Mouse (Mus musculus) MEL (cell line): ENCODE measurements around the gene Usp18. TPM values are rescaled to one million over a fixed set of nuclear protein-coding genes. Genes with fewer than 3 reads are reported as not detected.

Experiments
- DNase-seq: peaks from one replicate; pipeline ENCODE4 v3.0.0; 2011; ENCODE audit warnings: low read depth, low spot score
- H3K27ac ChIP-seq: 2 replicates; pipeline ENCODE4 v1.5.1; 2012; ENCODE audit warnings: low read depth, mild to moderate bottlenecking, control low read depth, low read length, moderate library complexity; ENCODE audit not compliant: control insufficient read depth
- H3K27me3 ChIP-seq, 2 experiments: fragments of 150-350 bp in 1 of 2; sonication (generic) in 1 of 2; 2 replicates each; pipeline ENCODE4 v1.6.1; 2012; ENCODE audit warnings: low read length in 2 of 2, mild to moderate bottlenecking in 2 of 2, improper control_type of control experiment in 1 of 2, moderate library complexity in 1 of 2; ENCODE audit not compliant: insufficient read depth in 2 of 2, control insufficient read depth in 1 of 2
- H3K36me3 ChIP-seq, 2 experiments: 2 replicates each; pipeline ENCODE4 v1.6.1; 2012 to 2014; ENCODE audit warnings: low read length in 2 of 2, improper control_type of control experiment in 1 of 2, inconsistent platforms in 1 of 2, mild to moderate bottlenecking in 1 of 2; ENCODE audit not compliant: insufficient read depth in 2 of 2, control insufficient read depth in 1 of 2
- H3K4me1 ChIP-seq, 2 experiments: fragments of 150-350 bp in 1 of 2; sonication (generic) in 1 of 2; 2 replicates each; pipeline ENCODE4 v1.6.1; 2012; ENCODE audit warnings: low read length in 2 of 2, improper control_type of control experiment in 1 of 2, mild to moderate bottlenecking in 1 of 2; ENCODE audit not compliant: insufficient read depth in 2 of 2, control insufficient read depth in 1 of 2
- H3K4me3 ChIP-seq, 2 experiments: fragments of 150-350 bp in 1 of 2; sonication (generic) in 1 of 2; 2 replicates each; pipeline ENCODE4 v1.5.1; 2012; ENCODE audit warnings: low read depth in 2 of 2, low read length in 2 of 2, mild to moderate bottlenecking in 2 of 2, moderate library complexity in 2 of 2, control low read depth in 1 of 2, improper control_type of control experiment in 1 of 2; ENCODE audit not compliant: control insufficient read depth in 1 of 2, insufficient read depth in 1 of 2
- H3K79me2 ChIP-seq: 2 replicates; pipeline ENCODE4 v1.6.1; 2012; ENCODE audit warnings: mild to moderate bottlenecking, low read length, moderate library complexity; ENCODE audit not compliant: control insufficient read depth, poor library complexity, insufficient read depth
- H3K9ac ChIP-seq: 2 replicates; pipeline ENCODE4 v1.6.1; 2012; ENCODE audit warnings: low read depth, mild to moderate bottlenecking, control low read depth, low read length, moderate library complexity; ENCODE audit not compliant: control insufficient read depth, poor library complexity, severe bottlenecking
- H3K9me3 ChIP-seq: fragments of 150-350 bp; sonication (generic); replicated peaks from 2 replicates; pipeline ENCODE4 v1.6.1; 2012; ENCODE audit warnings: mild to moderate bottlenecking, low read length, improper control_type of control experiment, moderate library complexity; ENCODE audit not compliant: insufficient read depth
- E2F4 ChIP-seq: IDR thresholded peaks from 2 replicates; pipeline ENCODE4 v1.6.1; 2011; ENCODE audit warnings: low read depth, low read length, improper control_type of control experiment, borderline replicate concordance
- EP300 ChIP-seq, 2 experiments: IDR thresholded peaks; 2 replicates each; pipeline ENCODE4 v1.6.1; 2011; ENCODE audit warnings: improper control_type of control experiment in 2 of 2, low read length in 2 of 2, low read depth in 1 of 2, mild to moderate bottlenecking in 1 of 2
- ETS1 ChIP-seq: IDR thresholded peaks from 2 replicates; pipeline ENCODE4 v1.6.1; 2012; ENCODE audit warnings: low read depth, mild to moderate bottlenecking, inconsistent platforms, low read length, improper control_type of control experiment, moderate library complexity
- HCFC1 ChIP-seq: IDR thresholded peaks from 2 replicates; pipeline ENCODE4 v1.6.1; 2012; ENCODE audit warnings: low read depth, mild to moderate bottlenecking, inconsistent platforms, low read length, improper control_type of control experiment, moderate library complexity
- KAT2A ChIP-seq: conservative IDR thresholded peaks from 2 replicates; pipeline ENCODE4 v1.6.1; 2012; ENCODE audit warnings: low read depth, low read length, improper control_type of control experiment, inconsistent platforms
- MAZ ChIP-seq: IDR thresholded peaks from 2 replicates; pipeline ENCODE4 v1.6.1; 2012; ENCODE audit warnings: low read depth, mild to moderate bottlenecking, inconsistent platforms, low read length, improper control_type of control experiment
- POLR2AphosphoS5 ChIP-seq: IDR thresholded peaks from 2 replicates; pipeline ENCODE4 v1.6.1; 2012; ENCODE audit warnings: low read depth, borderline replicate concordance, mild to moderate bottlenecking, inconsistent platforms, low read length, moderate library complexity, mixed read lengths
- RCOR1 ChIP-seq: IDR thresholded peaks from 2 replicates; pipeline ENCODE4 v1.6.1; 2012; ENCODE audit warnings: low read depth, mild to moderate bottlenecking, inconsistent platforms, low read length, improper control_type of control experiment
- TAL1 ChIP-seq: IDR thresholded peaks from 2 replicates; pipeline ENCODE4 v1.6.1; 2012; ENCODE audit warnings: mild to moderate bottlenecking, inconsistent platforms, low read length, moderate library complexity, mixed read lengths
- TCF12 ChIP-seq: IDR thresholded peaks from 2 replicates; pipeline ENCODE4 v1.6.1; 2014; ENCODE audit warnings: low read depth, mild to moderate bottlenecking, inconsistent platforms, low read length, improper control_type of control experiment, moderate library complexity
- USF2 ChIP-seq, 2 experiments: IDR thresholded peaks; 2 replicates each; pipeline ENCODE4 v1.6.1; 2011 to 2012; ENCODE audit warnings: improper control_type of control experiment in 2 of 2, low read length in 2 of 2, borderline replicate concordance in 1 of 2, inconsistent platforms in 1 of 2, low read depth in 1 of 2, mild to moderate bottlenecking in 1 of 2; ENCODE audit not compliant: insufficient read depth in 1 of 2
- ZMIZ1 ChIP-seq: IDR thresholded peaks from 2 replicates; pipeline ENCODE4 v1.6.1; 2012; ENCODE audit warnings: low read depth, mild to moderate bottlenecking, inconsistent platforms, low read length, improper control_type of control experiment, moderate library complexity
- ZNF384 ChIP-seq: IDR thresholded peaks from 2 replicates; pipeline ENCODE4 v1.6.1; 2012; ENCODE audit warnings: low read depth, mild to moderate bottlenecking, inconsistent platforms, low read length, improper control_type of control experiment
- polyA plus RNA-seq, 2 experiments: library from polyadenylated mRNA; stranded (reverse) in 1 of 2; unstranded in 1 of 2; fragments of >175 nt in 1 of 2; fragments of >200 nt in 1 of 2; gene quantifications; 2 replicates each; pipeline versions ENCODE4 v1.2.1 to v1.2.4; 2012; ENCODE audit warnings: low replicate concordance in 2 of 2, low read depth in 1 of 2; ENCODE audit not compliant: insufficient read length in 2 of 2, insufficient read depth in 1 of 2, missing spikeins in 1 of 2
- total RNA-seq: library from RNA; depleted of rRNA; stranded (reverse); fragments of 300-350 nt; gene quantifications from 2 replicates; pipeline ENCODE4 v1.2.3, GENCODE M21; 2012

Usp18 gene
- total and polyA plus RNA-seq, 3 experiments = 0.71 to 0.85 TPM; not detected in 1

GRCm38 (mm10) chr6:121221876-121222597 lies 23.7 kb upstream of the Usp18 start:
- no peak overlapping the region for H3K9ac ChIP-seq

GRCm38 (mm10) chr6:121223001-121223400 lies 22.7 kb upstream of the Usp18 start:
- Histone ChIP-seq H3K27me3 (no peaks in the 10 kb centered on the region), H3K79me2 (no peaks in the 10 kb centered on the region), H3K9me3 (no peaks in the 10 kb centered on the region), H3K4me3 (no peak overlapping the region), H3K4me1 (peaks cover 8 to 26% of the 10 kb centered on the region in 2 experiments), H3K36me3 (peaks cover 0 to 24% of the 10 kb centered on the region in 2 experiments; a peak in 2 of 4 replicates), H3K27ac (no peak overlapping the region), H3K9ac (no peak overlapping the region)
- no peak for DNase-seq
- TF ChIP-seq ETS1 = no peak
- TF ChIP-seq RCOR1 = no peak
- no peak for TF ChIP-seq KAT2A
- no peak for TF ChIP-seq ZMIZ1
- no peak for TF ChIP-seq TAL1
- TF ChIP-seq E2F4 = no peak
- no peak for TF ChIP-seq ZNF384
- TF ChIP-seq HCFC1 = no peak
- TF ChIP-seq TCF12 = no peak
- no peak for TF ChIP-seq USF2 (IDR thresholded peaks at IDR 0.05; ENCODE audit: borderline replicate concordance in 1 of 2, insufficient read depth in 1 of 2, low read depth in 1 of 2, low read length in 2 of 2)

More at GRCm38 (mm10) chr6:121221876-121222597, 23.7 kb upstream of the Usp18 start:
- no peak for TF ChIP-seq USF2 (IDR thresholded peaks at IDR 0.05; ENCODE audit: borderline replicate concordance in 1 of 2, insufficient read depth in 1 of 2, low read depth in 1 of 2, low read length in 2 of 2)
- no peak for TF ChIP-seq POLR2AphosphoS5
- TF ChIP-seq EP300 (IDR thresholded peaks at IDR 0.05; ENCODE audit: low read depth in 1 of 2, low read length in 2 of 2) = no peak
- TF ChIP-seq KAT2A = no peak
- Histone ChIP-seq H3K36me3 (peaks cover 0 to 16% of the 10 kb centered on the region in 2 experiments; a peak in 2 of 4 replicates), H3K27me3 (no peaks in the 10 kb centered on the region), H3K79me2 (no peaks in the 10 kb centered on the region), H3K27ac (no peak overlapping the region), H3K9me3 (no peaks in the 10 kb centered on the region), H3K4me1 (peaks cover 8 to 22% of the 10 kb centered on the region in 2 experiments), H3K4me3 (no peak overlapping the region)
- DNase-seq = no peak

- no peak overlapping the region for H3K27ac ChIP-seq
- H3K4me3 ChIP-seq = no peak overlapping the region
Observed at GRCm38 (mm10) chr6:121224067-121224466, 21.6 kb upstream of the Usp18 start.

More at GRCm38 (mm10) chr6:121224067-121224466, 21.6 kb upstream of the Usp18 start:
- Histone ChIP-seq H3K4me1 (peaks cover 8 to 32% of the 10 kb centered on the region in 2 experiments), H3K9ac (no peak overlapping the region), H3K9me3 (no peaks in the 10 kb centered on the region), H3K79me2 (no peaks in the 10 kb centered on the region), H3K36me3 (peaks cover 0 to 25% of the 10 kb centered on the region in 2 experiments; a peak in 2 of 4 replicates), H3K27me3 (no peaks in the 10 kb centered on the region)
- TF ChIP-seq ZNF384 = 0 out of 2 replicates have a peak, but pooled peaks have one; percentile 34
- TF ChIP-seq MAZ = no peak
- no peak for DNase-seq
